Mouse (Mus musculus) erythroblast, embryonic 14.5 days (primary cell): ENCODE results near the gene Atg14.

ENCODE experiments used
- GATA1 ChIP-seq: IDR thresholded peaks from 2 replicates; pipeline ENCODE4 v1.6.1; 2012; ENCODE audit warnings: low read length, inconsistent platforms, mixed read lengths
- TAL1 ChIP-seq: IDR thresholded peaks from 3 replicates; pipeline ENCODE4 v1.6.1; 2012; ENCODE audit warnings: low read length, inconsistent platforms, mixed read lengths

GRCm38 (mm10) chr14:47498632-47499031, 71.8 kb downstream of the Atg14 start:
- TF ChIP-seq TAL1, result no peak
- TF ChIP-seq GATA1, result no peak
